Mouse (Mus musculus) ES-E14 (cell line): ENCODE measurements at regions not wholly inside any gene's neighbourhood (a gene's known extent, or its start where the extent isn't known, plus 50 kb on each side); places are given as distances from the start of the nearest gene placed in this dataset.

Experiments
- MAFK ChIP-seq: IDR thresholded peaks from 2 replicates; pipeline ENCODE4 v1.6.1; 2014; ENCODE audit warnings: mild to moderate bottlenecking, low read depth, low read length, inconsistent platforms; ENCODE audit not compliant: insufficient read depth
- ZC3H11A ChIP-seq: IDR thresholded peaks from 2 replicates; pipeline ENCODE4 v1.6.1; 2012; ENCODE audit warnings: low read depth, mild to moderate bottlenecking, inconsistent platforms, low read length, borderline replicate concordance

DNA sequence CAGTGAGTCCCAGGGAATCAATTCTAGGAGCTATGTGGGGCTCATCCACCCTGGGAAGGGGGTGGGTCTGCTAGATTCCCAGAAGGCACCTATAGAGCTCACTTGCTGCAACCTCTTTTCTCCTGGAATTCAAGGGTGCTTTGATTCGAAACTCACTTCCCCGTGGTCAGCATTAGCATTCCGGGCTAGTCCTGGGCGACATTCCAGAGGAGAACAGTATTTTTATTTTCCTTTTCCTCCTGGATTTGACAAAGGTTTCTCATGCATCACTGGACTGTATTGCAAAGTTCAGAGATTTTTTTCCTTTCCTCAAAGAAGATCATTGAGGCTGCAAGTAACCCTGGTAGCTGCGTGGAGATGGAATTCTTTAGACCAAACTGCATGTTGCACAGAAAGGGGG, 129.3 kb upstream of the Id4 start:
- no peak for TF ChIP-seq ZC3H11A
- TF ChIP-seq MAFK: no peak
